Mouse (Mus musculus) spleen, adult 2 months (tissue): Measurements from ENCODE around the gene Pdhx.

Experiments used
- CTCF ChIP-seq: fragments of 200-500 bp; IDR thresholded peaks from 2 replicates; pipeline ENCODE4 v1.5.1; 2011; ENCODE audit warnings: mild to moderate bottlenecking, inconsistent platforms; ENCODE audit not compliant: insufficient read depth, insufficient read length, insufficient replicate concordance; ENCODE audit errors: extremely low read depth
- POLR2A ChIP-seq: fragments of 200-500 bp; IDR thresholded peaks from 2 replicates; pipeline ENCODE4 v1.6.1; 2011; ENCODE audit warnings: low read depth, low read length, inconsistent platforms

GRCm38 (mm10) chr2:103089521-103089920, 16.2 kb upstream of the Pdhx start:
- TF ChIP-seq CTCF = no peak
- no peak for TF ChIP-seq POLR2A
